Mouse (Mus musculus) CH12.LX (cell line): ENCODE results near the gene Bcat1.

Experiments
- CTCF ChIP-seq, 2 experiments: IDR thresholded peaks in 1 of 2; conservative IDR thresholded peaks in 1 of 2; 2 replicates each; pipeline ENCODE4 v1.5.1; 2011 to 2012; ENCODE audit warnings: low read depth in 2 of 2, low read length in 2 of 2, improper control_type of control experiment in 1 of 2, inconsistent platforms in 1 of 2, mild to moderate bottlenecking in 1 of 2, moderate library complexity in 1 of 2
- E2F4 ChIP-seq: IDR thresholded peaks from 2 replicates; pipeline ENCODE4 v1.6.1; 2011; ENCODE audit warnings: low read depth, low read length, improper control_type of control experiment; ENCODE audit not compliant: insufficient replicate concordance
- MEF2A ChIP-seq: IDR thresholded peaks from 2 replicates; pipeline ENCODE4 v1.6.1; 2014; ENCODE audit warnings: low read depth, mild to moderate bottlenecking, inconsistent platforms, low read length, improper control_type of control experiment, borderline replicate concordance
- NELFE ChIP-seq: IDR thresholded peaks from 2 replicates; pipeline ENCODE4 v1.6.1; 2011; ENCODE audit warnings: low read depth, low read length, improper control_type of control experiment
- NRF1 ChIP-seq: IDR thresholded peaks from 2 replicates; pipeline ENCODE4 v1.6.1; 2014; ENCODE audit warnings: low read depth, mild to moderate bottlenecking, inconsistent platforms, low read length, improper control_type of control experiment, moderate library complexity
- POLR2A ChIP-seq: IDR thresholded peaks from 2 replicates; pipeline ENCODE4 v1.6.1; 2011; ENCODE audit warnings: low read depth, mild to moderate bottlenecking, improper control_type of control experiment, low read length
- TBP ChIP-seq: conservative IDR thresholded peaks from 2 replicates; pipeline ENCODE4 v1.6.1; 2011; ENCODE audit warnings: low read depth, low read length, improper control_type of control experiment
- USF1 ChIP-seq: IDR thresholded peaks from 2 replicates; pipeline ENCODE4 v1.6.1; 2014; ENCODE audit warnings: low read depth, mild to moderate bottlenecking, inconsistent platforms, low read length, improper control_type of control experiment
- ZNF384 ChIP-seq: IDR thresholded peaks from 2 replicates; pipeline ENCODE4 v1.6.1; 2012; ENCODE audit warnings: low read depth, low read length, improper control_type of control experiment, inconsistent platforms

DNA sequence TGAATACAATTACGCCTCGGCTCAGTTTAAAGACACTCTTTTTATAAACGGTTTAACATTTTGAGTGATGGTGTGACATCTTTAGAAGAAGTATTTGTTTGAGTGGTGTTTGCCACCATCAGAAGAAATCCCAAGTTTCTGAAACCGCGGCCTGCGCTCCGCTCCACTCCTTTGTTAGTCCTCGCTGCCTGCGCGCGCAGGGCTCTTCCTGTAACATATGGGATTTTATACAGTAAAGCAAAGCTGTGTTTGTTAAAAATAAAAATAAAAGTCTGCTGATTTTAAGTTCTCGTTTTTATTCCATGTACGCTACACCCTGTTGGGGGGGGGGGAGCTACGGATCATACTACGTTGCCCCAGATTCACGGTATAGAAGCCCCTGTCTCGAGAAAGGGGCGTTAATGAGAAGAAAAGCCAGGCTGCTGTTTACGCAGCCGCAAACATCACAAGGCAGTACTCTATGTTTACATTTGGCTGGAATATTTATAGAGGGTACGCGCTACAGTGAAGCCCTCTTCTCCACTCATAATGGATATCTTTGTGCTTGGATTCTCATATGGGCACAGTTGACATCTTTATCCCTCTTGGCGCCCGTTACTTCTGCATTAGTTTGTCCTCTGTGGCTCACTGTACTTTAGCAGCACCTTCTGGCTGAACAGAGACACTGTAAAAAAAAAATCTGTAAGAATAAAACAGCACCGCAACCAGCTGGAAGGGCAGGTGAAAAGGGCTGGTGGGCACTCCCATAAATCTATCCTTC, 114.6 kb downstream of the Bcat1 start:
- no peak for TF ChIP-seq NRF1
- peak; percentile 34 to 74; a peak in 3 of 4 replicates for TF ChIP-seq CTCF (conservative IDR thresholded peaks at IDR 0.05 in 1 of 2, IDR thresholded peaks at IDR 0.05 in 1 of 2; ENCODE audit: low read depth in 2 of 2, low read length in 2 of 2)
- TF ChIP-seq POLR2A, result no peak
- peak; percentile 88 for TF ChIP-seq ZNF384
- no peak for TF ChIP-seq USF1
- TF ChIP-seq MEF2A, result no peak
- no peak for TF ChIP-seq TBP
- TF ChIP-seq NELFE, result no peak
- no peak for TF ChIP-seq E2F4
